Mouse (Mus musculus) stomach, embryonic 15.5 days (tissue): ENCODE measurements around the gene Gm20388. TPM values are rescaled to one million over a fixed set of nuclear protein-coding genes. Genes with fewer than 3 reads are reported as not detected.

Experiments used
- ATAC-seq: fragments of 200-750 bp; cut with Nextera tagmentation; 2 replicates; pipeline ENCODE4 v1.8.0; 2017; ENCODE audit warnings: low read depth, moderate number of reproducible peaks, moderate TSS enrichment; ENCODE audit not compliant: insufficient read depth, low FRiP score
- H3K27ac ChIP-seq: fragments of 300-500 bp; sonication (generic); 2 replicates; pipeline ENCODE4 v1.5.1; 2015; ENCODE audit warnings: mild to moderate bottlenecking, inconsistent platforms
- H3K27me3 ChIP-seq: fragments of 300-500 bp; sonication (generic); replicated peaks from 2 replicates; pipeline ENCODE4 v1.6.1; 2015; ENCODE audit warnings: inconsistent platforms
- H3K36me3 ChIP-seq: fragments of 300-500 bp; sonication (generic); 2 replicates; pipeline ENCODE4 v1.6.1; 2015; ENCODE audit warnings: inconsistent platforms
- H3K4me1 ChIP-seq: fragments of 300-500 bp; sonication (generic); 2 replicates; pipeline ENCODE4 v1.6.1; 2015; ENCODE audit warnings: inconsistent platforms
- H3K4me2 ChIP-seq: fragments of 300-500 bp; sonication (generic); 2 replicates; pipeline ENCODE4 v1.6.1; 2015; ENCODE audit warnings: mild to moderate bottlenecking, inconsistent platforms
- H3K4me3 ChIP-seq: fragments of 300-500 bp; sonication (generic); replicated peaks from 2 replicates; pipeline ENCODE4 v1.5.1; 2015; ENCODE audit warnings: inconsistent platforms
- H3K9ac ChIP-seq: fragments of 300-500 bp; sonication (generic); 2 replicates; pipeline ENCODE4 v1.6.1; 2015; ENCODE audit warnings: inconsistent platforms
- H3K9me3 ChIP-seq: fragments of 300-500 bp; sonication (generic); 2 replicates; pipeline ENCODE4 v1.6.1; 2016; ENCODE audit warnings: inconsistent platforms
- WGBS: fragments of 180-500 bp; shearing (Covaris S2); methylation state at CpG from one replicate; pipeline ENCODE4 v1.1.7; 2015; 5-methylcytosine and 5-hydroxymethylcytosine counted together
- polyA plus RNA-seq: library from polyadenylated mRNA; unstranded; fragments of >200 nt; fragmentation: Nextera tagmentation; extraction: Ambion mirVana; gene quantifications from 2 replicates; pipeline ENCODE4 v1.2.1, GENCODE M21; 2015

Gene Gm20388
- polyA plus RNA-seq, 1 experiment from 2014 or later: not detected

DNA sequence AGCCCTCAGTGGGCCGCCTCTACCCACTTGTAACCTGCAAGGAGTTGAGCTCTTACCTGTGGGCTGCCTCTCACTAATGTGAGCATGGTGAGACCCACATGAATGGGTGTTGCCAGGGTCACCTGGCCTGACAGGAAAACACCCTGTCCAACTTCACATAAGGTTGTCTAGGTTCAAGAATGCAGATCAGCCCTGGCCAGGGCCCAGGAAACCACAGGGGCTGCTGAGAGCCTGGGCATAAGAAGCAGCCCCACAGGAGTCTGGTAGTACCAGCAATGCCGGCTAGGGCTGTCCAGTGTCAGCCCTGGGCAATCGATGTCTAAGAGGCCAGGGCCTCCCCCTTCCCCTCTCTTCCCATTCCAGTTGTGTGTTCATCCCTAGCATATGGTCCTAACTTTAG is 2377.7 kb downstream of the Gm20388 start:
- ATAC-seq: no peak
- 71% methylated on average over 3 of the region's 3 CpGs for WGBS
- H3K27ac ChIP-seq: peak overlapping the region; percentile 21; the same call in 1 of the 2 replicates
- H3K4me1 ChIP-seq: peaks cover 54% of the 10 kb centered on the region
- no peaks in the 10 kb centered on the region for H3K27me3 ChIP-seq
- H3K9me3 ChIP-seq: no peaks in the 10 kb centered on the region
- H3K4me3 ChIP-seq: no peak overlapping the region
- no peak overlapping the region for H3K9ac ChIP-seq
- H3K36me3 ChIP-seq: no peaks in the 10 kb centered on the region
- no peak overlapping the region for H3K4me2 ChIP-seq

DNA sequence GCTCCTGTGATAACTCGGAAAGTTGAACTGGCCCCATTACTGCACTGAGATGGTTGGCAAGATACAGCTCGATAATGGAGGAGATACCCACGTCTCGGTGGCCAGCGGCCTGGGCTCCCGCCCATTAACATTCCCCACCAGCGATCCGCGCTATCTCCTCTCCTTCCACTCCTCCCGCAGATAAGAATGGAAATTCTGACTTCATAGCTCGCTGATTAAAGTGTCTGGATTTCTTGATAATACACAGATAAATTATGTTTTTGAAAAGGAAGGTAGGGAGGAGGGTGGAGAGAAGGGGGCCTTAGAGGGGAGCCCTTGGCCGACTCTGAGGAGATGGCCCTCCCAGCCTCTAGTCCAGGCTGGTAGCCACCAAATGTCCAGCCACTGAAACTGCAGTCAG is 2380.4 kb downstream of the Gm20388 start:
- Histone ChIP-seq H3K9me3 (no peaks in the 10 kb centered on the region), H3K27me3 (no peaks in the 10 kb centered on the region), H3K9ac (no peak overlapping the region), H3K4me3 (no peak overlapping the region), H3K36me3 (no peaks in the 10 kb centered on the region), H3K27ac (0 out of 2 replicates have a peak overlapping the region, but pooled peaks have one; percentile 26), H3K4me2 (no peak overlapping the region), H3K4me1 (peaks cover 57% of the 10 kb centered on the region)
- 50% methylated on average over 12 of the region's 12 CpGs for WGBS
- ATAC-seq: no peak

DNA sequence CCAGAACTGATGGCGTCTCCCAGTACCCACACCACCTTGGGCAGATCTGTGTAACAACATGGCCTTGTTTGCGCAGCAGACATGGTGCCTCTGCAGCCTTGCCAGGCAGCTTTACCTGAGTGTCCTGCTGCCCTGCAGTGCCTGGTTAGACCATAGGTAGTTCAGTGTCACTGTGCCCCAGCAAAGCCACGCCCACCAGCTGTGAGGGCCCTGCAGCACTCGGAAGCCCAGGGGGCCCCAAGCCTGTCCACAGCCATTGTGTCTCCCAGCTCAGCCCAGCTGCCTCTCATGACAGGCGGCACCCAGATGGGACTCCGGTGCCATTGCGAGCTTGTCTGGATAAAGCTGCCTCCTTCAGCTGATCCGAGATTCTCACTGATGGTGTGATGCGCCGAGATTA is 2380.9 kb downstream of the Gm20388 start:
- no peak for ATAC-seq
- H3K27me3 ChIP-seq: no peaks in the 10 kb centered on the region
- H3K9ac ChIP-seq: no peak overlapping the region
- peaks cover 59% of the 10 kb centered on the region for H3K4me1 ChIP-seq
- H3K36me3 ChIP-seq: no peaks in the 10 kb centered on the region
- H3K27ac ChIP-seq: 0 out of 2 replicates have a peak overlapping the region, but pooled peaks have one; percentile 26
- no peak overlapping the region for H3K4me3 ChIP-seq
- no peaks in the 10 kb centered on the region for H3K9me3 ChIP-seq
- WGBS: 61% methylated on average over 10 of the region's 10 CpGs
- H3K4me2 ChIP-seq: no peak overlapping the region

DNA sequence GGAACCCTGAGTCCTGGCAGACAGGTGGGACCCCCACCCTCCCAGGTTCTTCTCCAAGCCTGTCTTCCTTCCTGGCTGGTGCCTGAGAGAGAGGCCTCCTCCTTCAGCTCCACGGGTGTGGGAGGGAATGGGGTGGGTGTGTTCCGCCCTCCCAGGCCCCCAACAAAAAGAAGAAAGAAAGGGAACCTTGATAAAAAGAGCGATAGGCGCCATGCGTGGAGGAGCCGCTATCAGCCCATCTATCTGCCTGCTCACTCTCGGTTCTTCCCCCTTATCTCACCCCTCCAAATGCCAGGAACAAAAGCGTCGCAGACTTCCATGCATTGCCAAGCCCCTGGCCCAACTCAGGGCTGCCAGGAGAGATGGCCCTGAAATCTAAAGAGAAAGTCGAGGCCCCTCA is 2382.8 kb downstream of the Gm20388 start:
- H3K36me3 ChIP-seq: no peaks in the 10 kb centered on the region
- H3K4me2 ChIP-seq: no peak overlapping the region
- no peaks in the 10 kb centered on the region for H3K27me3 ChIP-seq
- H3K4me1 ChIP-seq: peaks cover 74% of the 10 kb centered on the region
- H3K4me3 ChIP-seq: no peak overlapping the region
- no peak for ATAC-seq
- 59% methylated on average over 10 of the region's 10 CpGs for WGBS
- H3K9ac ChIP-seq: no peak overlapping the region
- peak overlapping the region; percentile 57 for H3K27ac ChIP-seq
- H3K9me3 ChIP-seq: no peaks in the 10 kb centered on the region

DNA sequence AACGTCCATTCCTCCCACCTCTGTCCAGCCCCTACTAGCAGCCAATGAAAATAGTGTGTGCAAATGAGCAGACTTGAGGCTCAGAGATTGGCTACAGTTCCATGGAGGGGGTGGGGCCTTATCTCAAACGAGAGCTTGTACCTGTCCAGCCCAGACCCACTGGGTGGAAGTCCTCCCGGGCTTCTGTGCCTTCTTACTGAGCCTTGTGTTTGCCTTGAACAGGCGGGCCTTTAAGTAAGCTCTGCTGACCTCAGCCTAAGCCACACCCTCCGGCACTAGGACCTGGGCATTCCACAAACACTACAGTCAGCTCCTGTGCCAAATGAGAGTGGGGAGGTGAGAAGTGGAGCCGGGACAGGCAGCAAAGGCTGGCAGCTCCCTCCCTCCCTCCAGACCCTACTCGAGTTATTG is 2383.6 kb downstream of the Gm20388 start:
- Histone ChIP-seq H3K27ac (peak overlapping the region; percentile 28), H3K4me2 (0 out of 2 replicates have a peak overlapping the region, but pooled peaks have one; percentile 21), H3K9me3 (no peaks in the 10 kb centered on the region), H3K4me3 (no peak overlapping the region), H3K9ac (no peak overlapping the region), H3K36me3 (no peaks in the 10 kb centered on the region), H3K27me3 (no peaks in the 10 kb centered on the region), H3K4me1 (peaks cover 80% of the 10 kb centered on the region)
- peak; percentile 91 for ATAC-seq
- 9% methylated on average over 7 of the region's 7 CpGs for WGBS

DNA sequence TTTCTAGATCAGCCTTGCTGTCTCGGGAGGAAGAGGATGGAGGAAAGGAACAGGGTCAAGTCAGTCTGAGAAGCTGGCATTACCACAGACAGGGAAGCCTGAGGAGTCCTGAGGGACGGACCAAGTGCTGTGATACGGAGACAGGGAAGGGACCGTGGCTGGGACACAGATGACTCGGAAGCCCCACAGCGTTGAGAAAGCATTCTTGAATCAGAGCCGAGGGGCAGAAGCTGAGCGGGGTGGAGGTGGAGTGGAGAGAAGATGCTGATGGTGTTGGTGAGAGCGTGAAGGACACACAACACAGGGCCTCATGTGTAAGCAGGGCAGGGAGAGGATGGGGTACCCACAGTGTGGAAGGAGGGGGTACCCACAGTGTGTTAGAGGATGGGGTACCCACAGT is 2384.7 kb downstream of the Gm20388 start:
- Histone ChIP-seq H3K4me2 (no peak overlapping the region), H3K4me3 (no peak overlapping the region), H3K27me3 (no peaks in the 10 kb centered on the region), H3K36me3 (no peaks in the 10 kb centered on the region), H3K4me1 (peaks cover 80% of the 10 kb centered on the region), H3K9ac (peak overlapping the region; percentile 8; the same call in 1 of the 2 replicates), H3K9me3 (no peaks in the 10 kb centered on the region), H3K27ac (peak overlapping the region; percentile 80; the same call in 1 of the 2 replicates)
- no peak for ATAC-seq
- 62% methylated on average over 9 of the region's 9 CpGs for WGBS

DNA sequence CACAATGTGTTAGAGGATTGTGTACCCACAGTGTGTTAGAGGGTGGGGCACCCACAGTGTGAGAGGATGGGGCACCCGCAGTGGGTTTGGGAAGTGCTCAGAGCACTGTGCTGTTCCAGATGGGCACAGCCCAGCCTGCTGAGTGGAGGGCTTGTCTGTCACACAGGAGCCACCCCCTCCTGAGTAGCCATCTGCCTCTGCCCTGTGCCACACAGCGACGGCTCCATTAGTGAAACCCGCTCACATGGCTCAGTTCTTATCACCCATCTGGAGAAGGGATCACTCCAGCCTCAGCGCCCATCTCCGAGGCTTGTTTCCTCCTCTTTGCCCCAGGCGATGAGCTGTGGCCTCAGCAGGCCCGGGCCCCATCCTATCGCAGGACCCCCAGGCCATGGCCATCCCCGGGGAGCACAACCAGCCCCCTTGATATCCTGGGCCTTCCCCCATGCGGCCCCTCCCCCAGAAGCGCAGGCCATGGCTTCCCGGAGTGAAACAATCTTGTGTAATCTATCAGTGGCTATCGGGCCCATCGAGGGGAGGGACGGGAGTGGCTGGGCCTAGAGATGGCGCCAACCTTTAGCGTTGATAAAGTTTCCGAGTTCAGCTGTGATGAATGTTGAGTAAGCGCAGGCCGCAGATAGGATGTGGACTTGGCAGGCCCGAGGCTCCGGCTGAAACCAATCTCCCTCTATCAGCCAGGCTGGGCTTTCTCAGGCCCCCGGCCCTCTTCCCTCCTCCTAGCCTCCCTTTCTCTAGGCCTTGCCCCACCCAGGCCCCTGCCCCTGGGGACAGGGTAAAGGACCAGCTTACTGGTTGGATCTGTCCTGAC is 2385.7 kb downstream of the Gm20388 start:
- H3K27ac ChIP-seq: peak overlapping the region; percentile 80
- peak; percentile 28 for ATAC-seq
- H3K9me3 ChIP-seq: no peaks in the 10 kb centered on the region
- H3K4me3 ChIP-seq: no peak overlapping the region
- H3K27me3 ChIP-seq: no peaks in the 10 kb centered on the region
- no peaks in the 10 kb centered on the region for H3K36me3 ChIP-seq
- H3K9ac ChIP-seq: no peak overlapping the region
- peaks cover 81% of the 10 kb centered on the region for H3K4me1 ChIP-seq
- H3K4me2 ChIP-seq: peak overlapping the region; percentile 22; the same call in 1 of the 2 replicates
- 24% methylated on average over 24 of the region's 24 CpGs for WGBS

DNA sequence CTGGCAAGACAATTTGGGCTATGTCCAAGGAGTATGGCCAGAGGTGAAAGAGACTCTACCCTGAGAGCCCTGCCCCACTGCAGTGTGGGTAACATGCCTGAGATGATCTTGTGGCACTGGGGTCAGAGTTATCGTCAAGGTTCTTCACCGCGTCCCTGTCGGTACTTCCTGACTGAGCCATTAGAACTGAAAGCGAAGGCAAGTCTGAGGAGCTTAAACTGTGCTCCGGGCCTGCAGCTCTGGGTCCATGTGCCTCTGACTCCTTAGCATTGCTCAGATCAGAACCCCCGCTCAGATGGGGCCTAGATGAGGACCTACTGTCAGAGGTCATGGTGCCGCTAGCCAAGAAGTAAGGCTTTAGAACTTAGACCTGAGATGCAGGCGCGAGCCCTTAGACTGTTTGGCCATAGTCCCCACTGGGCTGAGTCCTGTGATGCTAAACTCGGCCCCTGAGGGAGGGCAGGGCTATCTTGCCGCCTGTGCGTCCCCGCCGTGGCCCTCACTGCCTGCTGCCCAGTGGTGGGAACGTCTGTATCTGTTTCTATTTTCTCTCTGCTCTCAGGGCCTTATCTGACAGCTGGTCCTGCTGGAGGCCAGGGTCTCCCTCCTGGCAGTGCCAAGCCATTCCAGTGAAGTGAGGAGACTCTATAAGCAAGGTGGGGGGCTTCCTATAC is 2389.1 kb downstream of the Gm20388 start:
- no peak for ATAC-seq
- no peaks in the 10 kb centered on the region for H3K9me3 ChIP-seq
- H3K9ac ChIP-seq: no peak overlapping the region
- H3K4me3 ChIP-seq: no peak overlapping the region
- WGBS: 65% methylated on average over 16 of the region's 16 CpGs
- H3K27me3 ChIP-seq: no peaks in the 10 kb centered on the region
- no peaks in the 10 kb centered on the region for H3K36me3 ChIP-seq
- H3K4me1 ChIP-seq: peaks cover 77% of the 10 kb centered on the region
- no peak overlapping the region for H3K4me2 ChIP-seq
- H3K27ac ChIP-seq: peak overlapping the region; percentile 1

DNA sequence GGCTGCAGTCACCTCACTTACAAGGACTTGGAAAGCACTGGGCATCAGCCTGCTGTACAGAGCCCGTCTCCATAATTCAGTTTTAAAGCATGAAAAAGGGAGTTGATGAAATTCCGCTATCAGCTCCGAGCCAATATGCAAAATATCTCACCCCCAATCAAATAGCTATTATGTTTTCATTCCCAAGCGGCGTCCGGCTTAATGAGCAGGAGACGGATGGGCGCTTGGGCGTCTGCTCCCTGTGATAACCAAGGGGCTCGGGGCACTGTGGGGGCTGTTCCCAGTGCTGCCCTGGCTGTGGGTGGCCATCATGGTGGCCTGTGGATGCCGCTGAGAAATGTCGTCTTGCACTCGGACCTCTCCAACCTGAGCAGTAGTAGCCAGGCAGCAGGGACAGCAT is 2390.4 kb downstream of the Gm20388 start:
- ATAC-seq: no peak
- Histone ChIP-seq H3K27me3 (no peaks in the 10 kb centered on the region), H3K4me3 (no peak overlapping the region), H3K36me3 (no peaks in the 10 kb centered on the region), H3K4me2 (no peak overlapping the region), H3K4me1 (peaks cover 63% of the 10 kb centered on the region), H3K9me3 (no peaks in the 10 kb centered on the region), H3K27ac (0 out of 2 replicates have a peak overlapping the region, but pooled peaks have one; percentile 32), H3K9ac (no peak overlapping the region)
- 76% methylated on average over 13 of the region's 13 CpGs for WGBS

DNA sequence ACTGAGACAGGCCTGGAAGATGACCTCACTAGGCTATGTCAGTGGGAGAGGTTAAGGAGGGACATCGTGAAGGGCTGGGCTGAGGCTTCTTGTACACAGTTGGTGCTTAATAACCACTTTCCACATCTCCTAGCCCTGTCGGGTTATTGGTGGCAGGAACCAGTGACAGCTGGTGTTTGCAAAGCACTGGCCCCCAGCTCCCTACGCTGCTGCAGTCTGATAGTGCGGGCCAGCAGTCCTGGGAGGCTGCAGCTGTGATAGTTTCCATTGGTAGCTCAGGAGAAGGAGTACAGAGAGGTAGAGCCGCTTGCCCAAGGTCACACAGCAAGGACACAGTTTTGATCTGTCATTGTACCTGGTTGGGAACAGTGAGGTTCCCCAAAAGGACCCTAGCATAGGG is 2391.2 kb downstream of the Gm20388 start:
- Histone ChIP-seq H3K9ac (no peak overlapping the region), H3K27me3 (no peaks in the 10 kb centered on the region), H3K4me3 (no peak overlapping the region), H3K4me2 (no peak overlapping the region), H3K36me3 (no peaks in the 10 kb centered on the region), H3K27ac (peak overlapping the region; percentile 49), H3K9me3 (no peaks in the 10 kb centered on the region), H3K4me1 (peaks cover 58% of the 10 kb centered on the region)
- 67% methylated on average over 5 of the region's 5 CpGs for WGBS
- ATAC-seq: peak; percentile 5; the same call in 1 of the 2 replicates

DNA sequence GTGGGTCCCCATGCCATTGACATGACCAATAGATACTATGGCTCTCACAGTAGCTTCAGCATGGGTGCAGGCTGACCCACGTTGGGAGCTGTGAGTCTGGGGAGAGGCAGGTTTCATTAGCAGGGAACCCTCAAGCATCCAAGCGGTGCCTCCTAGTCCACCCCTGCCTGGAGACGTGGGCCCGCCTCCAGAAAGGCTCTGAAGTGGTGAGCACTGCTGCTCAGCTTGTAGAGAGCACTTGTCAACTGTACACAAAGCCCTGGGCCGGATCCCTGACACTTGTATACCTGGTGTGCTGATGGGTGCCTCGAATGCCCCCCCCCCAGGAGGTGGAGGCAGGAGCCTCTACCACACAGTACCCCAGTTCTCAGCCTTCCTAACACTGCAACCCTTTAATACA is 2392.8 kb downstream of the Gm20388 start:
- Histone ChIP-seq H3K36me3 (no peaks in the 10 kb centered on the region), H3K4me2 (no peak overlapping the region), H3K27ac (peak overlapping the region; percentile 49; the same call in 1 of the 2 replicates), H3K4me1 (peaks cover 50% of the 10 kb centered on the region; the same call in 1 of the 2 replicates), H3K9me3 (no peaks in the 10 kb centered on the region), H3K9ac (no peak overlapping the region), H3K27me3 (no peaks in the 10 kb centered on the region), H3K4me3 (no peak overlapping the region)
- no peak for ATAC-seq
- WGBS: 55% methylated on average over 6 of the region's 6 CpGs

DNA sequence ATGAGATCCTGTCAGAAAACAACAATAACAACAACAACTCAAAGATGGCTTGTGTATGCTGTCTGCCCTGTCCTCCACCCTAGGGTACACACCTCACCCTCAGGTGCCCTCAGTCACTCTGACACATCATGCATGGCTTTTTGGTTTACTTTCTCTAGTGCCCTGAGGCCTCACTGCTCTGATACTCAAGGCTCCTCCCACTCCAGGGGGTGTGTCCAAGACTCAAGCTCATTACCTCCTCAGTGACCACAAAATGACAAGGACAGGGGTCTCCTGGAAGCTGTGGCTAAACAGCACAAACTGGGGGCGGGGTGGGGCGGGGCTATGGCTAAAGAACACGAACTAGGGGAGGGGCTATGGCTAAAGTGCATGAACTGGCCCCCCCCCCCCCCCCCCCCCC is 2393.4 kb downstream of the Gm20388 start:
- no peak for ATAC-seq
- Histone ChIP-seq H3K9me3 (no peaks in the 10 kb centered on the region), H3K4me3 (no peak overlapping the region), H3K27ac (no peak overlapping the region), H3K4me2 (no peak overlapping the region), H3K9ac (no peak overlapping the region), H3K4me1 (peaks cover 44% of the 10 kb centered on the region; the same call in 1 of the 2 replicates), H3K36me3 (0 out of 2 replicates have a peak, but pooled peaks cover 3% of the 10 kb centered on the region), H3K27me3 (no peaks in the 10 kb centered on the region)
- WGBS: 30% methylated on average over 3 of the region's 3 CpGs
